Mouse (Mus musculus): Measurements from ENCODE around the gene Ikzf1. TPM values are rescaled to one million over a fixed set of nuclear protein-coding genes. Genes with fewer than 3 reads are reported as not detected.

The Ikzf1 gene
- total and polyA plus RNA-seq, 3 experiments = 1.8 to 3.7 (median 2.0) TPM

GRCm38 (mm10) chr11:11676068-11676741 is 8.6 kb upstream of the Ikzf1 start:
- no peaks in the 10 kb centered on the region for H3K4me1 ChIP-seq (ENCODE audit: control insufficient read depth, insufficient read depth, low read length)
- no peaks in the 10 kb centered on the region for H3K79me2 ChIP-seq (replicated peaks; ENCODE audit: control insufficient read depth, insufficient read depth, low read length)
- no peak overlapping the region for H3K27ac ChIP-seq
- no peak overlapping the region for H3K4me3 ChIP-seq
- no peaks in the 10 kb centered on the region for H3K36me3 ChIP-seq (ENCODE audit: control insufficient read depth, insufficient read depth, low read length)
- TF ChIP-seq POLR2A (IDR thresholded peaks at IDR 0.05; ENCODE audit: insufficient read depth, low read depth, low read length) (no peak), EP300 (IDR thresholded peaks at IDR 0.05; ENCODE audit: insufficient read depth, low read depth, low read length) (no peak), CTCF (IDR thresholded peaks at IDR 0.05) (no peak)
- no peak for DNase-seq
- no peak overlapping the region for H3K9ac ChIP-seq (ENCODE audit: low read depth, low read length)
- 77% methylated on average over 9 of the region's 9 CpGs for WGBS
- intact Hi-C loops (cut with DNase I) = no loop called here
- no peaks in the 10 kb centered on the region for H3K27me3 ChIP-seq (ENCODE audit: control insufficient read depth, insufficient read depth, low read length)

DNA sequence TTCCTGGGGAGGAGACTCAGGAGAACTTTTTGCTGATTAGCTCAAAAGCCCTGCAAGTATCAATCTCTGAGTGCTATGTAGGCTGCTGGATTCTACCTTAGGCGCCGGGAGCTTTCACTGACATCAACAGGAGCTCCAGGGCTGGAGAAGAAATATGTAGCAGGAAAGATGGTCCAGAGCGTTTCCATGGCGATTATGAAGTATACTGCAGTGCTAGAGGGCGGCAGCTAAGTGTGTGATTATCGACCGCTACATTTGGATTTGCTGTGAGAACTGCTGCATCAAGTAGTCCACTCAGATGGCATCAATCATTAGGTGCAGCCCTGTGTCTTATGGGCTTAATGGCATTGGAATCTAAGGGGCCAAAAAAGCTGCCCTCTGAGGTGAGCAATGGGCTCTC is 7.6 kb upstream of the Ikzf1 start:
- H3K4me3 ChIP-seq = no peak overlapping the region
- H3K27ac ChIP-seq = no peak overlapping the region
- H3K27me3 ChIP-seq (ENCODE audit: control insufficient read depth, insufficient read depth, low read length) = no peaks in the 10 kb centered on the region
- TF ChIP-seq POLR2A (IDR thresholded peaks at IDR 0.05; ENCODE audit: insufficient read depth, low read depth, low read length) = no peak
- TF ChIP-seq CTCF (IDR thresholded peaks at IDR 0.05) = no peak
- no peak for TF ChIP-seq EP300 (IDR thresholded peaks at IDR 0.05; ENCODE audit: insufficient read depth, low read depth, low read length)
- H3K9ac ChIP-seq (ENCODE audit: low read depth, low read length) = no peak overlapping the region
- WGBS = 85% methylated on average over 7 of the region's 7 CpGs
- no peaks in the 10 kb centered on the region for H3K36me3 ChIP-seq (ENCODE audit: control insufficient read depth, insufficient read depth, low read length)
- H3K4me1 ChIP-seq (ENCODE audit: control insufficient read depth, insufficient read depth, low read length) = no peaks in the 10 kb centered on the region
- no peaks in the 10 kb centered on the region for H3K79me2 ChIP-seq (replicated peaks; ENCODE audit: control insufficient read depth, insufficient read depth, low read length)
- no peak for DNase-seq
- intact Hi-C loops (cut with DNase I) = no loop called here

GRCm38 (mm10) chr11:11678972-11679371 is 5.8 kb upstream of the Ikzf1 start:
- no peak overlapping the region for H3K4me3 ChIP-seq
- WGBS = 48% methylated on average over 6 of the region's 6 CpGs
- no peak for TF ChIP-seq CTCF (IDR thresholded peaks at IDR 0.05)
- TF ChIP-seq POLR2A (IDR thresholded peaks at IDR 0.05; ENCODE audit: insufficient read depth, low read depth, low read length) = no peak
- TF ChIP-seq EP300 (IDR thresholded peaks at IDR 0.05; ENCODE audit: insufficient read depth, low read depth, low read length) = no peak
- no peaks in the 10 kb centered on the region for H3K4me1 ChIP-seq (ENCODE audit: control insufficient read depth, insufficient read depth, low read length)
- H3K27ac ChIP-seq = no peak overlapping the region
- no peak for DNase-seq
- H3K9ac ChIP-seq (ENCODE audit: low read depth, low read length) = no peak overlapping the region
- H3K36me3 ChIP-seq (ENCODE audit: control insufficient read depth, insufficient read depth, low read length) = no peaks in the 10 kb centered on the region
- H3K79me2 ChIP-seq (replicated peaks; ENCODE audit: control insufficient read depth, insufficient read depth, low read length) = no peaks in the 10 kb centered on the region
- intact Hi-C loops (cut with DNase I) = no loop called here
- no peaks in the 10 kb centered on the region for H3K27me3 ChIP-seq (ENCODE audit: control insufficient read depth, insufficient read depth, low read length)

GRCm38 (mm10) chr11:11684056-11684929 is 510 bp upstream of the Ikzf1 start:
- intact Hi-C loops (cut with DNase I) = no loop called here
- H3K4me1 ChIP-seq (ENCODE audit: control insufficient read depth, insufficient read depth, low read length) = no peaks in the 10 kb centered on the region
- H3K79me2 ChIP-seq (replicated peaks; ENCODE audit: control insufficient read depth, insufficient read depth, low read length) = no peaks in the 10 kb centered on the region
- H3K9ac ChIP-seq (ENCODE audit: low read depth, low read length) = no peak overlapping the region
- no peak overlapping the region for H3K27ac ChIP-seq
- no peaks in the 10 kb centered on the region for H3K36me3 ChIP-seq (ENCODE audit: control insufficient read depth, insufficient read depth, low read length)
- no peak overlapping the region for H3K4me3 ChIP-seq
- TF ChIP-seq EP300 (IDR thresholded peaks at IDR 0.05; ENCODE audit: insufficient read depth, low read depth, low read length) (no peak), POLR2A (IDR thresholded peaks at IDR 0.05; ENCODE audit: insufficient read depth, low read depth, low read length) (no peak), CTCF (IDR thresholded peaks at IDR 0.05) (no peak)
- peaks cover 6% of the 10 kb centered on the region for H3K27me3 ChIP-seq (ENCODE audit: control insufficient read depth, insufficient read depth, low read length)
- no peak for DNase-seq
- WGBS = 65% methylated on average over 9 of the region's 9 CpGs

- H3K36me3 ChIP-seq (ENCODE audit: control insufficient read depth, insufficient read depth, low read length) = no peaks in the 10 kb centered on the region
- H3K4me1 ChIP-seq (ENCODE audit: control insufficient read depth, insufficient read depth, low read length) = no peaks in the 10 kb centered on the region
- H3K27me3 ChIP-seq (ENCODE audit: control insufficient read depth, insufficient read depth, low read length) = peaks cover 6% of the 10 kb centered on the region
- WGBS = under 1% methylated on average over 66 of the region's 66 CpGs
- H3K4me3 ChIP-seq = peak overlapping the region; percentile 45
- 0 out of 2 replicates have a peak overlapping the region, but pooled peaks have one; percentile 28 for H3K27ac ChIP-seq
- peak overlapping the region; percentile 75 for H3K9ac ChIP-seq (ENCODE audit: low read depth, low read length)
- intact Hi-C loops (cut with DNase I) = no loop called here
- H3K79me2 ChIP-seq (replicated peaks; ENCODE audit: control insufficient read depth, insufficient read depth, low read length) = no peaks in the 10 kb centered on the region
- peak; percentile 68 to 86 for DNase-seq
- TF ChIP-seq POLR2A (IDR thresholded peaks at IDR 0.05; ENCODE audit: insufficient read depth, low read depth, low read length) (no peak), CTCF (IDR thresholded peaks at IDR 0.05) (peak; percentile 29)
Measured at GRCm38 (mm10) chr11:11685853-11686395, 1.1 kb downstream of the Ikzf1 start.
